Mouse (Mus musculus): ENCODE measurements around the gene Cacna1h. TPM values are rescaled to one million over a fixed set of nuclear protein-coding genes. Genes with fewer than 3 reads are reported as not detected.

Cacna1h gene
- polyA plus RNA-seq (2015; fragmentation: Nextera tagmentation; extraction: Ambion mirVana): 0.15 and 0.17 TPM in 2 replicates

- Histone ChIP-seq H3K36me3 (replicated peaks; ENCODE audit: insufficient read depth, low read length) (no peaks in the 10 kb centered on the region), H3K4me3 (ENCODE audit: low read depth, low read length) (peak within 1 kb of the TSS; percentile 50), H3K9ac (replicated peaks) (peak within 1 kb of the TSS; percentile 40), H3K4me2 (ENCODE audit: low read depth, low read length) (peak within 1 kb of the TSS; percentile 80), H3K27me3 (ENCODE audit: insufficient read depth, low read length) (peaks cover 44% of the 10 kb centered on the region), H3K27ac (ENCODE audit: low read depth) (no peak within 1 kb of the TSS), H3K9me3 (ENCODE audit: low read length) (no peaks in the 10 kb centered on the region), H3K4me1 (ENCODE audit: insufficient read depth) (peaks cover 12% of the 10 kb centered on the region)
- DNase-seq (peak; percentile 56), ATAC-seq (peak; percentile 70)
- 4% methylated on average over 39 of the region's 103 CpGs for WGBS (ENCODE audit: insufficient replicate concordance)
- TF ChIP-seq CTCF (IDR thresholded peaks at IDR 0.05; ENCODE audit: low read depth) (peak; percentile 40; the same call in 1 of the 2 replicates), EP300 (IDR thresholded peaks at IDR 0.05; ENCODE audit: low read depth) (no peak)
These were observed at the start of gene Cacna1h for GRCm38 (mm10) chr17:25433617-25434606. Gene Cacna1h, minus strand, starts transcription at chr17:25433783.

GRCm38 (mm10) chr17:25482092-25482491 lies 48.5 kb upstream of the Cacna1h start:
- 75% methylated on average over 6 of the region's 6 CpGs for WGBS (ENCODE audit: insufficient replicate concordance)
- 0 out of 2 replicates have a peak, but pooled peaks cover 3% of the 10 kb centered on the region for H3K27me3 ChIP-seq (ENCODE audit: insufficient read depth, low read length)
- no peak overlapping the region for H3K9ac ChIP-seq (replicated peaks)
- H3K27ac ChIP-seq (ENCODE audit: low read depth): no peak overlapping the region
- no peaks in the 10 kb centered on the region for H3K4me1 ChIP-seq (ENCODE audit: insufficient read depth)
- no peak overlapping the region for H3K4me3 ChIP-seq (ENCODE audit: low read depth, low read length)
- ATAC-seq (no peak), DNase-seq (no peak)
- TF ChIP-seq CTCF (IDR thresholded peaks at IDR 0.05; ENCODE audit: low read depth) (no peak), EP300 (IDR thresholded peaks at IDR 0.05; ENCODE audit: low read depth) (no peak)
- H3K36me3 ChIP-seq (replicated peaks; ENCODE audit: insufficient read depth, low read length): no peaks in the 10 kb centered on the region
- H3K9me3 ChIP-seq (ENCODE audit: low read length): no peaks in the 10 kb centered on the region
- H3K4me2 ChIP-seq (ENCODE audit: low read depth, low read length): no peak overlapping the region

DNA sequence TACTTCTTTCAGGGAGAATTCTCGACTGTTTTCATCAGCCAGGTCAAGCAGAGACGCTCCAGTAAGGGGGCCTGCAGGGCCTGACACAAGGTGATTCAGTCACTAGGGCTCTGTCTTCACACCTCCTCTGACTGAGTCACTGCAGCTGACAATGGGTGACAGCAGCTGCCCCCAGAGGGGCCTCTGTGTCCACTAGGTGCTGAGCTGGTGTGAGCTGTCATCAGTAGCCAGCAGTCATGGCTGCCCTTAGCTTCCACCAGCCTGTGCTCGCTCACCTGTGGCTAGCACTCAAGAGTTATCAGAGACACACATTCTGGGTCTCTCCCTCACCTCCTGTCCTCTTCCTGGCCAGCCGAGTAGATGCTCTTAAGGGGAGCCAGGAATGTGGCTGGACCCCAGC lies 47.2 kb upstream of the Cacna1h start:
- WGBS (ENCODE audit: insufficient replicate concordance): 53% methylated on average over 4 of the region's 4 CpGs
- H3K4me3 ChIP-seq (ENCODE audit: low read depth, low read length): no peak overlapping the region
- H3K9me3 ChIP-seq (ENCODE audit: low read length): no peaks in the 10 kb centered on the region
- no peak overlapping the region for H3K27ac ChIP-seq (ENCODE audit: low read depth)
- DNase-seq (no peak), ATAC-seq (no peak)
- H3K27me3 ChIP-seq (ENCODE audit: insufficient read depth, low read length): 0 out of 2 replicates have a peak, but pooled peaks cover 3% of the 10 kb centered on the region
- no peak overlapping the region for H3K9ac ChIP-seq (replicated peaks)
- H3K4me2 ChIP-seq (ENCODE audit: low read depth, low read length): no peak overlapping the region
- TF ChIP-seq EP300 (IDR thresholded peaks at IDR 0.05; ENCODE audit: low read depth): no peak
- no peak for TF ChIP-seq CTCF (IDR thresholded peaks at IDR 0.05; ENCODE audit: low read depth)
- H3K36me3 ChIP-seq (replicated peaks; ENCODE audit: insufficient read depth, low read length): no peaks in the 10 kb centered on the region
- H3K4me1 ChIP-seq (ENCODE audit: insufficient read depth): no peaks in the 10 kb centered on the region

DNA sequence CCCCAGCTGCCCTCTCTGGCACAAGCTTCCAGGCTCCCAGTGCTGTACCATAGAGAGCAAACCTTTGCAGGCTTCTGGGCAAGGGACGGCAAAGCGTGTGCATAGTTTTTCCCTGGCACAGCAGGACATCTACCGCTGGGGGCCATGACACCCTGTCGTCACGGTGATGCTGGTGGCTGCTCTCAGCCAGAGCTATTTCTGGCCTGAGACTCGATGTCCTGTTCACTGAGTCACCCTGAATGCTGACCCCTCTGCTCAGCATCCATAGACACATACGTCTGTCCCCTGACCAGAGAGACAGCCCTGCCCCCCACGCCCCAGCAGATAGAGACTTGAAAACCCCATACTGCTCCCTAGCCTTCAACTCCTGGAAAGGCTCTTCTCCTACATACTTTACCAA lies 46.6 kb upstream of the Cacna1h start:
- 0 out of 2 replicates have a peak, but pooled peaks cover 3% of the 10 kb centered on the region for H3K27me3 ChIP-seq (ENCODE audit: insufficient read depth, low read length)
- TF ChIP-seq CTCF (IDR thresholded peaks at IDR 0.05; ENCODE audit: low read depth): no peak
- TF ChIP-seq EP300 (IDR thresholded peaks at IDR 0.05; ENCODE audit: low read depth): no peak
- DNase-seq (no peak), ATAC-seq (no peak)
- no peaks in the 10 kb centered on the region for H3K9me3 ChIP-seq (ENCODE audit: low read length)
- no peaks in the 10 kb centered on the region for H3K4me1 ChIP-seq (ENCODE audit: insufficient read depth)
- no peaks in the 10 kb centered on the region for H3K36me3 ChIP-seq (replicated peaks; ENCODE audit: insufficient read depth, low read length)
- no peak overlapping the region for H3K4me3 ChIP-seq (ENCODE audit: low read depth, low read length)
- whole genome bisulfite sequencing (ENCODE audit: insufficient replicate concordance): 59% methylated on average over 8 of the region's 8 CpGs
- no peak overlapping the region for H3K27ac ChIP-seq (ENCODE audit: low read depth)
- no peak overlapping the region for H3K4me2 ChIP-seq (ENCODE audit: low read depth, low read length)
- no peak overlapping the region for H3K9ac ChIP-seq (replicated peaks)

GRCm38 (mm10) chr17:25475946-25476744 lies 42.6 kb upstream of the Cacna1h start:
- Histone ChIP-seq H3K4me3 (ENCODE audit: low read depth, low read length) (no peak overlapping the region), H3K9ac (replicated peaks) (no peak overlapping the region), H3K4me2 (ENCODE audit: low read depth, low read length) (no peak overlapping the region), H3K36me3 (replicated peaks; ENCODE audit: insufficient read depth, low read length) (no peaks in the 10 kb centered on the region), H3K27me3 (ENCODE audit: insufficient read depth, low read length) (no peaks in the 10 kb centered on the region), H3K9me3 (ENCODE audit: low read length) (no peaks in the 10 kb centered on the region), H3K4me1 (ENCODE audit: insufficient read depth) (peaks cover 3% of the 10 kb centered on the region; the same call in 1 of the 2 replicates), H3K27ac (ENCODE audit: low read depth) (no peak overlapping the region)
- WGBS (ENCODE audit: insufficient replicate concordance): 39% methylated on average over 19 of the region's 19 CpGs
- DNase-seq: peak; percentile 48
- ATAC-seq: no peak
- TF ChIP-seq CTCF (IDR thresholded peaks at IDR 0.05; ENCODE audit: low read depth) (peak; percentile 89), EP300 (IDR thresholded peaks at IDR 0.05; ENCODE audit: low read depth) (no peak)

Data from liver, postnatal 0 days (tissue).